Mouse (Mus musculus): ENCODE results near the gene Ftl1-ps1. TPM values are rescaled to one million over a fixed set of nuclear protein-coding genes. Genes with fewer than 3 reads are reported as not detected.

Ftl1-ps1 gene
- polyA plus RNA-seq, 1 experiment from 2014 or later: 113 TPM

GRCm38 (mm10) chr13:74439895-74440294 lies 40.4 kb downstream of the Ftl1-ps1 start:
- no peak overlapping the region for H3K27ac ChIP-seq (replicated peaks)
- WGBS: 28% methylated on average over 19 of the region's 19 CpGs
- peaks cover 46% of the 10 kb centered on the region for H3K36me3 ChIP-seq
- no peaks in the 10 kb centered on the region for H3K27me3 ChIP-seq
- H3K9ac ChIP-seq: no peak overlapping the region
- H3K9me3 ChIP-seq: peaks cover 54% of the 10 kb centered on the region
- H3K4me3 ChIP-seq: no peak overlapping the region
- H3K4me2 ChIP-seq: no peak overlapping the region
- H3K4me1 ChIP-seq (replicated peaks): no peaks in the 10 kb centered on the region
- no peak for ATAC-seq (ENCODE audit: low read depth)

MicroRNAs within 50 kb of the gene (microRNA counts, 519-probe panel; counts per million panel counts)
- not detected for microRNA mmu-miR-692

Small RNA genes within 50 kb of the gene (microRNA-seq; reads per million reads assigned to microRNA genes)
- not detected for gene Mir692-3

Other genes with a start within 250 kb of the Ftl1-ps1 start
- gene Exoc3, start 191.0 kb upstream of the Ftl1-ps1 start, polyA plus RNA-seq (2015; fragmentation: Nextera tagmentation; extraction: Ambion mirVana): 90.5 and 101 TPM in 2 replicates
- 0.22 and 0.36 TPM in 2 replicates for gene Ahrr, start 107.4 kb upstream of the Ftl1-ps1 start, polyA plus RNA-seq (2015; fragmentation: Nextera tagmentation; extraction: Ambion mirVana)
- 108 and 109 TPM in 2 replicates for gene Pdcd6, start 82.1 kb upstream of the Ftl1-ps1 start, polyA plus RNA-seq (2015; fragmentation: Nextera tagmentation; extraction: Ambion mirVana)
- 199 and 276 TPM in 2 replicates for gene Sdha, start 49.4 kb upstream of the Ftl1-ps1 start, polyA plus RNA-seq (2015; fragmentation: Nextera tagmentation; extraction: Ambion mirVana)
- 49.5 and 50.1 TPM in 2 replicates for gene Ccdc127, start 49.4 kb upstream of the Ftl1-ps1 start, polyA plus RNA-seq (2015; fragmentation: Nextera tagmentation; extraction: Ambion mirVana)
- not detected in 2 replicates for gene Lrrc14b, start 35.7 kb upstream of the Ftl1-ps1 start, polyA plus RNA-seq (2015; fragmentation: Nextera tagmentation; extraction: Ambion mirVana)
- gene Zfp72, start 8.9 kb upstream of the Ftl1-ps1 start, polyA plus RNA-seq (2015; fragmentation: Nextera tagmentation; extraction: Ambion mirVana): 5.8 and 6.2 TPM in 2 replicates
- gene Zfp825, start 94.3 kb downstream of the Ftl1-ps1 start, polyA plus RNA-seq (2015; fragmentation: Nextera tagmentation; extraction: Ambion mirVana): 17.6 and 23.7 TPM in 2 replicates
- gene Erap1, start 239.9 kb downstream of the Ftl1-ps1 start, polyA plus RNA-seq (2015; fragmentation: Nextera tagmentation; extraction: Ambion mirVana): 2.8 and 4.8 TPM in 2 replicates